33 mouse cellular contexts compared by ENCODE assay signal in genomic region chr10:21410711-21411110, GRCm38 (mm10). TPM values are rescaled to one million over a fixed set of nuclear protein-coding genes. Genes with fewer than 3 reads are reported as not detected.
"Had no signal": no experiment of that assay in that cellular context is flagged by ENCODE, and none has a peak within 500 bp of the region (broad histone marks: within the 10 kb centered on the region; RNA-seq: fewer than 3 reads in every experiment).

No protein-coding gene starts in this region.

- H3K27ac ChIP-seq: gastrocnemius, adult 2 months; heart, embryonic 13.5 days; heart, embryonic 15.5 days; hindbrain, embryonic 13.5 days; hindbrain, embryonic 15.5 days; hindbrain, postnatal 0 days; kidney, embryonic 15.5 days; kidney, postnatal 0 days; limb, embryonic 13.5 days; limb, embryonic 15.5 days; liver, embryonic 12.5 days had no signal

- H3K4me3 ChIP-seq: gastrocnemius, adult 2 months; heart, embryonic 13.5 days; heart, embryonic 15.5 days; hindbrain, embryonic 13.5 days; hindbrain, embryonic 15.5 days; kidney, embryonic 15.5 days; limb, embryonic 13.5 days; limb, embryonic 15.5 days; liver, embryonic 12.5 days had no signal

- H3K36me3 ChIP-seq: heart, embryonic 13.5 days; heart, embryonic 15.5 days; hindbrain, embryonic 13.5 days; hindbrain, embryonic 15.5 days; kidney, embryonic 15.5 days; limb, embryonic 13.5 days; limb, embryonic 15.5 days; liver, embryonic 12.5 days had no signal

- H3K27me3 ChIP-seq: heart, embryonic 13.5 days; heart, embryonic 15.5 days; hindbrain, embryonic 13.5 days; hindbrain, embryonic 15.5 days; kidney, embryonic 15.5 days; limb, embryonic 13.5 days; limb, embryonic 15.5 days had no signal

- H3K9ac ChIP-seq: heart, embryonic 13.5 days; heart, embryonic 15.5 days; hindbrain, embryonic 13.5 days; hindbrain, embryonic 15.5 days; kidney, embryonic 15.5 days; limb, embryonic 13.5 days; limb, embryonic 15.5 days; liver, embryonic 12.5 days had no signal

- H3K4me1 ChIP-seq: heart, embryonic 15.5 days; hindbrain, embryonic 13.5 days; hindbrain, embryonic 15.5 days; limb, embryonic 13.5 days; limb, embryonic 15.5 days; liver, embryonic 12.5 days had no signal

- DNase-seq: gastrocnemius, adult 2 months; gastrocnemius, postnatal 10 days; gastrocnemius, postnatal 25 days; heart, adult 18-20 months; heart, postnatal 14 days; heart, postnatal 36 days; kidney, adult 11 months; kidney, adult 2 months; kidney, adult 9 months; kidney, postnatal 14 days; kidney, postnatal 36 days; layer of hippocampus, adult 9-11 months; layer of hippocampus, postnatal 36 days; left cerebral cortex, postnatal 4 days had no signal

RNA-seq across cellular contexts. Expression of gene Aldh8a1, which starts 33.6 kb away (rescaled TPM):
- total RNA-seq: gastrocnemius, adult 2 months; gastrocnemius, postnatal 25 days; granulocyte monocyte progenitor cell, adult 5-6 weeks; heart, adult 18-20 months; heart, adult 8-10 months; heart, postnatal 14 days; heart, postnatal 36 days; hematopoietic stem cell, adult 5-6 weeks; hindbrain, postnatal 0 days; layer of hippocampus, postnatal 14 days; left cerebral cortex, postnatal 10 days; left cerebral cortex, postnatal 4 days had no signal
- polyA plus RNA-seq: heart, embryonic 13.5 days; heart, embryonic 15.5 days; heart, postnatal 0 days; hindbrain, embryonic 13.5 days; hindbrain, embryonic 15.5 days; hindbrain, postnatal 0 days; intestine, embryonic 14.5 days; large intestine, adult 2 months; limb, embryonic 11.5 days; limb, embryonic 15.5 days had no signal
